Mouse (Mus musculus) forebrain, embryonic 10.5 days (tissue): ENCODE measurements around the gene Traf3ip3. TPM values are rescaled to one million over a fixed set of nuclear protein-coding genes. Genes with fewer than 3 reads are reported as not detected.

Experiments
- DNase-seq: peaks from one replicate; pipeline ENCODE4 v3.0.0-alpha.2; 2017; ENCODE audit warnings: low spot score; ENCODE audit errors: extremely low spot score
- H3K27ac ChIP-seq: fragments of 300-500 bp; sonication (generic); 2 replicates; pipeline ENCODE4 v1.5.1; 2016; ENCODE audit warnings: mild to moderate bottlenecking
- H3K27me3 ChIP-seq: fragments of 300-500 bp; sonication (generic); 2 replicates; pipeline ENCODE4 v1.6.1; 2016; ENCODE audit warnings: mild to moderate bottlenecking; ENCODE audit not compliant: poor library complexity, severe bottlenecking
- H3K36me3 ChIP-seq: fragments of 300-500 bp; sonication (generic); replicated peaks from 2 replicates; pipeline ENCODE4 v1.6.1; 2016; ENCODE audit warnings: mild to moderate bottlenecking, moderate library complexity
- H3K4me1 ChIP-seq: fragments of 300-500 bp; sonication (generic); 2 replicates; pipeline ENCODE4 v1.6.1; 2016
- H3K4me3 ChIP-seq: fragments of 300-500 bp; sonication (generic); 2 replicates; pipeline ENCODE4 v1.5.1; 2016; ENCODE audit warnings: mild to moderate bottlenecking, moderate library complexity
- H3K9me3 ChIP-seq: fragments of 300-500 bp; sonication (generic); 2 replicates; pipeline ENCODE4 v1.6.1; 2016; ENCODE audit warnings: mild to moderate bottlenecking, moderate library complexity
- WGBS: fragments of 180-500 bp; shearing (Covaris S2); methylation state at CpG from one replicate; pipeline ENCODE4 v1.1.7; 2016; 5-methylcytosine and 5-hydroxymethylcytosine counted together
- polyA plus RNA-seq: library from polyadenylated mRNA; unstranded; fragments of >200 nt; fragmentation: Nextera tagmentation; extraction: Ambion mirVana; gene quantifications from 2 replicates; pipeline ENCODE4 v1.2.1, GENCODE M21; 2016

The Traf3ip3 gene
- polyA plus RNA-seq, 1 experiment from 2014 or later: 1.5 TPM

DNA sequence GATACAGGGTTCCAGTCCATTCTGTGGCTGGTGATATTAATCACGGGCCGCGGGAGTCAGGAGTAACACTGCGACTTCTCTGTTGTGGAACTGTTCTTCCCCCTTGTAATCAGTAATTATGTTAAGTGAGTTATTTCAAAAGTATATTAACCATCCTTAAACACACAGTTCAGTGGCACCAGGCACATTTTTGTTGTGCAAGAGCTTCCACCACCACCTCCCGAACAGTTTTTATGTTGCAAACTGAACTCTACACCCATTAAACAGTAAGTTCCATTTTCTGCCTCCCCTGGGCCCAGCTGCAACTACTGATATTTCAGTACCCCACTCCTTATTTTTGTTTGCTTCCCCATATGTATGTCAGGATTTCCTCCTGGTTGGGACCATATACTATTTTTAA, 28.1 kb upstream of the Traf3ip3 start:
- no peak overlapping the region for H3K27ac ChIP-seq
- DNase-seq: no peak
- no peaks in the 10 kb centered on the region for H3K36me3 ChIP-seq
- WGBS: 94% methylated on average over 5 of the region's 5 CpGs
- no peaks in the 10 kb centered on the region for H3K9me3 ChIP-seq
- H3K27me3 ChIP-seq: no peaks in the 10 kb centered on the region
- peaks cover 32% of the 10 kb centered on the region for H3K4me1 ChIP-seq
- no peak overlapping the region for H3K4me3 ChIP-seq

DNA sequence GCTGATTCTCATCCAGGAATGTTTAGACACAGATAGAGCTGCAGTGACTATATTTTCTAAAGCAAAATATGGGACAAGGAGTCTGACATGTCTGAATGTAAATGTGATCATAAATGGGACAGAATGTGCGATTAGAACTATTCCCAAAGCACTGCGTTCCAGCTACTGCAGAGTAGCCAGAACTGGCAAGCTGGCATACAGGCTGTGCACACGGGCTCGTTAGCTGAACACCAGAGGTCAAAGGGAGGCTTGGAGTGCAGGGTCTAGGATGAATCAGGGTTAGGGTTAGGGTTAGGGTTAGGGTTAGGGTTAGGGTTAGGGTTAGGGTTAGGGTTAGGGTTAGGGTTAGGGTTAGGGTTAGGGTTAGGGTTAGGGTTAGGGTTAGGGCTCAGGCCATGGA, 26.0 kb upstream of the Traf3ip3 start:
- no peaks in the 10 kb centered on the region for H3K36me3 ChIP-seq
- peaks cover 32% of the 10 kb centered on the region for H3K4me1 ChIP-seq
- no peaks in the 10 kb centered on the region for H3K9me3 ChIP-seq
- no peak for DNase-seq
- H3K4me3 ChIP-seq: no peak overlapping the region
- 70% methylated on average over 4 of the region's 4 CpGs for WGBS
- H3K27ac ChIP-seq: no peak overlapping the region
- H3K27me3 ChIP-seq: no peaks in the 10 kb centered on the region

DNA sequence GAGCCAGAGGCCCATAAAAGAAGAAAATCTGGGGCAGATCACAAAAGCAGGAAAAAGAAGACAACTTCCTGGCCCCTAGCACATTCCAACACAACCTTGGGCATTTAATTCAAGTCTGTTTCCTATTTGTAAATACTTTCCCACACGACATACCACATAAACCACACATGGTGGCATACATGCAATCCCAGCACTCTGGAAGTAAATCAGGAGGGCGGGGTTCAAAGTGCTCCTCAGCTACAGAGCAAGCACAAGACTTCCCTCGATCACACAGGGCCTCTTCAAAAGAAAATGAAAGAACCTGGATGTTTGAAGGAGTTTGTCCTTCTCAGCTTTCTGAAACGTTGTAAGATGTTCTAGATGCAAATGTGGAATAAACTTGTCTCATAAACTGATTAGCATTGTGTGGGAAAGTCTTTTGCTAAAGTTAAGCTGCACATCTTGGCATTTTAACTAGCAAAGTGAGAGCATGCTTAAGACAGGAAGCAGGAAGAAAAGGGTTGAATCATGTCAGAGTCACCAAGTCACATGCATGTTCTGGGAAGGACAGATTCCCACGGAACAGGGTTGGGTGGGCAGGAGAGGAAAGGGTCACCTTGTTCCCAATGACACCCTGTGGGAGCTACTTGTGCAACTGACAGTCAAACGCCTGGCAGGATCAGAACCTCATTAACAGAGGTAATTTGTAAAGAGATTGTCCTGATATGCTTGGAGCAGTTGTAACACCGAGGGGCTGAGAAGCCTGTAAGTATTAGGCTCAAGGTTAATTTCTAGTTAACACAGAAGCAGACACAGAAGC, 25.4 kb upstream of the Traf3ip3 start:
- no peak overlapping the region for H3K4me3 ChIP-seq
- no peaks in the 10 kb centered on the region for H3K27me3 ChIP-seq
- H3K36me3 ChIP-seq: no peaks in the 10 kb centered on the region
- peaks cover 32% of the 10 kb centered on the region for H3K4me1 ChIP-seq
- no peaks in the 10 kb centered on the region for H3K9me3 ChIP-seq
- no peak overlapping the region for H3K27ac ChIP-seq
- 67% methylated on average over 7 of the region's 7 CpGs for WGBS
- DNase-seq: no peak

DNA sequence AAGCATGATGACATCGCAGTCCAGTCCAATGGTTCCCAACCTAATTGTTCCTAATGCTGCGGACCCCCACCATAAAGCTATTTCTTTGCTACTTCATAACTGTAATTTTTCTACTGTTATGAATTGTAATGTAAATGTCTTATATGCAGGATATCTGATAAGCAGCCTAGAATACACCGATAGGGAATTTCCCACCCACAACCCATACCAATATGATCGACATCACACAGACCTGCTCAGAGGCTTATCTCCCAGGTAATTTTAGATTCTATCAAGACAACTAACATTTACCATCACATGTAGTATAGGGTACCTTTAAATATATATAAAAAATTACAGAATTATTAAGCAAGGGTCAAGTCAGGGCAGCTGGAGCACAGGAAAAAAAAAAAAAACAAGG, 24.6 kb upstream of the Traf3ip3 start:
- no peak overlapping the region for H3K4me3 ChIP-seq
- H3K4me1 ChIP-seq: peaks cover 32% of the 10 kb centered on the region
- no peaks in the 10 kb centered on the region for H3K36me3 ChIP-seq
- H3K27me3 ChIP-seq: no peaks in the 10 kb centered on the region
- no peak overlapping the region for H3K27ac ChIP-seq
- H3K9me3 ChIP-seq: no peaks in the 10 kb centered on the region
- WGBS: 97% methylated on average over 4 of the region's 4 CpGs
- DNase-seq: no peak

GRCm38 (mm10) chr1:193225531-193225930, 24.0 kb upstream of the Traf3ip3 start:
- H3K4me1 ChIP-seq: peaks cover 32% of the 10 kb centered on the region
- H3K27me3 ChIP-seq: no peaks in the 10 kb centered on the region
- 23% methylated on average over 3 of the region's 3 CpGs for WGBS
- no peaks in the 10 kb centered on the region for H3K36me3 ChIP-seq
- no peak overlapping the region for H3K27ac ChIP-seq
- H3K9me3 ChIP-seq: no peaks in the 10 kb centered on the region
- no peak for DNase-seq
- no peak overlapping the region for H3K4me3 ChIP-seq

GRCm38 (mm10) chr1:193220408-193220807, 18.9 kb upstream of the Traf3ip3 start:
- no peaks in the 10 kb centered on the region for H3K27me3 ChIP-seq
- no peak for DNase-seq
- no peak overlapping the region for H3K4me3 ChIP-seq
- H3K36me3 ChIP-seq: no peaks in the 10 kb centered on the region
- no peak overlapping the region for H3K27ac ChIP-seq
- 84% methylated on average over 5 of the region's 5 CpGs for WGBS
- H3K9me3 ChIP-seq: no peaks in the 10 kb centered on the region
- H3K4me1 ChIP-seq: peaks cover 4% of the 10 kb centered on the region

- WGBS: 85% methylated on average over 3 of the region's 3 CpGs
- no peaks in the 10 kb centered on the region for H3K36me3 ChIP-seq
Measured at GRCm38 (mm10) chr1:193216000-193216399, 14.5 kb upstream of the Traf3ip3 start.

GRCm38 (mm10) chr1:193214053-193214452, 12.6 kb upstream of the Traf3ip3 start:
- no peak overlapping the region for H3K27ac ChIP-seq
- H3K4me1 ChIP-seq: no peaks in the 10 kb centered on the region
- 85% methylated on average over 5 of the region's 5 CpGs for WGBS
- H3K4me3 ChIP-seq: no peak overlapping the region
- H3K27me3 ChIP-seq: no peaks in the 10 kb centered on the region
- DNase-seq: no peak
- H3K36me3 ChIP-seq: no peaks in the 10 kb centered on the region
- H3K9me3 ChIP-seq: no peaks in the 10 kb centered on the region

More at GRCm38 (mm10) chr1:193216000-193216399, 14.5 kb upstream of the Traf3ip3 start:
- H3K4me3 ChIP-seq: no peak overlapping the region
- H3K27ac ChIP-seq: no peak overlapping the region
- H3K9me3 ChIP-seq: no peaks in the 10 kb centered on the region
- no peak for DNase-seq
- no peaks in the 10 kb centered on the region for H3K27me3 ChIP-seq
- H3K4me1 ChIP-seq: no peaks in the 10 kb centered on the region

DNA sequence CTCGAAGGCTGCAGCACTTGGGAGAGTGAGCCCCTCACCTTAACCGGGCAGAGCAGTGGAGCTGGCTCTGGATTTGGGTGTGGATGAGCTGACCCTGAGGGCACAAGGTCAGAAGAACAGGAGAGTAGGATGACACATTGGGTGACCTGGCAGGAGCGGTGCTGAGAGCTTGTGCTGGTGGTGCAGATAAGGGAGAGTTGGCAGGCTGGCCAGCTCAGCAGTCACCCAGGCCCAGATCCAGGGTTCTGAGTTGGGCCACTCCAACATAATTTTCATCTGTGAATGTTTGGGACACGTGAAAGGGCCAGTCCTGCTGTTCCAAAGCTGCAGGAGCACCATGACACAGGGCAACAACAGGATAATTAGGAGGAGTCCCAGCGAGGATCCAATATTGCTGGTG, 9.9 kb upstream of the Traf3ip3 start:
- WGBS: 84% methylated on average over 5 of the region's 5 CpGs
- no peak for DNase-seq
- no peaks in the 10 kb centered on the region for H3K27me3 ChIP-seq

DNA sequence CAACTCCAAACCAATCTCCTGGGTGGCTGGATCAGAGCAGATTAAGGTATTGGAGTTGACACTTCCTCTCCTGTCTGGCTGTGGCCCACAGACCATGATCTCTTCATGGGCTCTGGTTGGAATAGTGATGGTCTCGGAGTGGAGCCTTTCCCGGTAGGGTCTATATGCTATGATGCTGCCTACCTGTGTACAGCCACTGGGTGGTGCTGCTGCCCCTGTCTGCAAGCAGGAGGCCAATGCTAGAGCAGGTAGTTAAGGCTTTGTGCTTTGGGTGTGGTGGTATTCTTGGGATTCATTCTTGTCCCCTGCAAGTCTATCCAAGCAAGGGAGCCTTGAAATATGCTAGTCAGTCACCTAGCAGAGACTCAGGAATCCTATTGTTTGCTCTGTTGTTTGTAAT, 6.7 kb upstream of the Traf3ip3 start:
- Histone ChIP-seq H3K4me1 (no peaks in the 10 kb centered on the region), H3K9me3 (no peaks in the 10 kb centered on the region), H3K27ac (no peak overlapping the region), H3K4me3 (no peak overlapping the region), H3K27me3 (no peaks in the 10 kb centered on the region), H3K36me3 (no peaks in the 10 kb centered on the region)
- no peak for DNase-seq
- 42% methylated on average over 2 of the region's 2 CpGs for WGBS

More for the DNA sequence above, 9.9 kb upstream of the Traf3ip3 start:
- no peak overlapping the region for H3K27ac ChIP-seq
- H3K4me3 ChIP-seq: no peak overlapping the region
- H3K4me1 ChIP-seq: no peaks in the 10 kb centered on the region
- H3K36me3 ChIP-seq: no peaks in the 10 kb centered on the region
- H3K9me3 ChIP-seq: no peaks in the 10 kb centered on the region

DNA sequence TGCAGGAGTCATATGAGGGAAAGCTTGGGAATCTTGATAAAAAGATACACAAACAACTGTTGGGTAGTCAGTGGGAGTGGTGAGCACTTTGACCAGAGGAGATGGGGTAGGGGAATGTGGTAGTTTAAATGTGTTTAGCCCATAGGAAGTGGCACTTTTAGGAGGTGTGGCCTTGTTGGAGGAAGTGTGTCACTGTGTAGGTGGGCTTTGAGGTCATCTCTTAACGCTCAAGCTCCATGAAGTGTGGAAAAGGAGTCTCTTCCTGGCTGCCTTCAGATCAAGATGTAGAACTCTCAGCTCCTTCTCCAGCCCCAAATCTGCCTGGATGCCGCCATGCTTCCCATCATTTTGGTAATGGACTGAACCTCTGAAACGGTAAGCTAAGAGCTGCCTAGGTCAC, 6.0 kb upstream of the Traf3ip3 start, which contains the start of gene Lamb3:
Lamb3 (plus strand) TSS at position 197 of the 400 bp plus-strand sequence.
- Histone ChIP-seq H3K27me3 (no peaks in the 10 kb centered on the region), H3K4me3 (no peak within 1 kb of the TSS), H3K9me3 (no peaks in the 10 kb centered on the region), H3K36me3 (no peaks in the 10 kb centered on the region), H3K27ac (no peak within 1 kb of the TSS), H3K4me1 (no peaks in the 10 kb centered on the region)
- 85% methylated on average over 3 of the region's 3 CpGs for WGBS
- DNase-seq: no peak

DNA sequence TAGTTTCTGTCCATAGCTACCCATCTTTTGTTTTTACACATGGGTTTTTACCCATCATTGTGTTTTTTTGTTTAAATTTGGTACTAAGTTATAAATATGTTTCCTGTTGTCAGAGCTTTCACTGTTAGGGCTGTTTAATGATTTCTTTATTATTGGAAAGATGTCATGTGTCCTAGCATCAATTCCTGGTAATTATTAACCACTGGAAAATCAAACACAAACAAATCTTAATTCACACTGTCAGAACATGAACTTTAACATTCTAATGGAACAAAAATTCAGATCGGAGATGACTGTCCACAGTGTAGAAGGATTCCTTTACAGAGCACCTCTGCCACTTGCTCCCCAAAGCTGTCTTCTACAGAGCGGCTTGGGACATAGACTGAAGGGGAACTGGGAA, 3.9 kb upstream of the Traf3ip3 start:
- no peaks in the 10 kb centered on the region for H3K9me3 ChIP-seq
- H3K36me3 ChIP-seq: no peaks in the 10 kb centered on the region
- H3K4me1 ChIP-seq: no peaks in the 10 kb centered on the region
- no peak overlapping the region for H3K27ac ChIP-seq
- no peak for DNase-seq
- no peak overlapping the region for H3K4me3 ChIP-seq
- 90% methylated on average over 2 of the region's 2 CpGs for WGBS
- no peaks in the 10 kb centered on the region for H3K27me3 ChIP-seq

- Histone ChIP-seq H3K27ac (no peak overlapping the region), H3K27me3 (no peaks in the 10 kb centered on the region), H3K4me3 (no peak overlapping the region), H3K4me1 (no peaks in the 10 kb centered on the region), H3K36me3 (no peaks in the 10 kb centered on the region), H3K9me3 (no peaks in the 10 kb centered on the region)
- 83% methylated on average over 2 of the region's 2 CpGs for WGBS
- no peak for DNase-seq
Measured at GRCm38 (mm10) chr1:193203821-193204220, 2.3 kb upstream of the Traf3ip3 start.
